Mouse (Mus musculus) embryo, embryonic 10 days (tissue): ENCODE results near the gene 2610028H24Rik.

Source experiments
- DNase-seq: peaks from one replicate; pipeline ENCODE4 v3.0.0-alpha.2; 2015; ENCODE audit warnings: low spot score

2610028H24Rik gene

GRCm38 (mm10) chr10:76448851-76449250 lies at the start of gene 2610028H24Rik:
Gene 2610028H24Rik, plus strand, starts transcription at chr10:76449081.
- no peak for DNase-seq

- DNase-seq: no peak
Measured at GRCm38 (mm10) chr10:76408520-76408919, 40.4 kb upstream of the 2610028H24Rik start.

- DNase-seq: no peak
Measured at GRCm38 (mm10) chr10:76416811-76417210, 32.1 kb upstream of the 2610028H24Rik start.

- DNase-seq: no peak
Measured at GRCm38 (mm10) chr10:76425674-76426073, 23.2 kb upstream of the 2610028H24Rik start.

- no peak for DNase-seq
Measured at GRCm38 (mm10) chr10:76433925-76434324, 15.0 kb upstream of the 2610028H24Rik start.

- no peak for DNase-seq
Measured at GRCm38 (mm10) chr10:76439107-76439890, 9.6 kb upstream of the 2610028H24Rik start.

- no peak for DNase-seq
Measured at GRCm38 (mm10) chr10:76440281-76440680, 8.6 kb upstream of the 2610028H24Rik start, which contains the start of gene AC141477.1. Gene AC141477.1, minus strand, starts transcription at chr10:76440444.

GRCm38 (mm10) chr10:76442178-76443088 lies 6.4 kb upstream of the 2610028H24Rik start, which contains the start of gene Pcnt:
Gene Pcnt, minus strand, starts transcription at chr10:76442786.
- peak; percentile 99 for DNase-seq

- no peak for DNase-seq
Measured at GRCm38 (mm10) chr10:76445996-76446681, 2.7 kb upstream of the 2610028H24Rik start.

- DNase-seq: no peak
Measured at GRCm38 (mm10) chr10:76447406-76448229, 1.3 kb upstream of the 2610028H24Rik start.

- peak; percentile 67 for DNase-seq
Measured at GRCm38 (mm10) chr10:76455289-76455688, 6.4 kb downstream of the 2610028H24Rik start.

- no peak for DNase-seq
Measured at GRCm38 (mm10) chr10:76461255-76461654, 12.4 kb downstream of the 2610028H24Rik start.

- no peak for DNase-seq
Measured at GRCm38 (mm10) chr10:76462312-76462711, 13.4 kb downstream of the 2610028H24Rik start.

GRCm38 (mm10) chr10:76462721-76463120 lies 13.8 kb downstream of the 2610028H24Rik start:
- no peak for DNase-seq

- peak; percentile 92 for DNase-seq
Measured at GRCm38 (mm10) chr10:76468203-76469162, 19.6 kb downstream of the 2610028H24Rik start, which contains the start of the genes Mcm3ap and Ybey. Gene Mcm3ap, plus strand, starts transcription at chr10:76468927. Gene Ybey, minus strand, starts transcription at chr10:76469114.

GRCm38 (mm10) chr10:76473759-76474158 lies 24.9 kb downstream of the 2610028H24Rik start:
- DNase-seq: no peak

GRCm38 (mm10) chr10:76480851-76481250 lies 32.0 kb downstream of the 2610028H24Rik start:
- DNase-seq: no peak

GRCm38 (mm10) chr10:76481480-76481879 lies 32.6 kb downstream of the 2610028H24Rik start:
- DNase-seq: no peak

GRCm38 (mm10) chr10:76486302-76486701 lies 37.4 kb downstream of the 2610028H24Rik start:
- DNase-seq: no peak

GRCm38 (mm10) chr10:76488265-76488664 lies 39.4 kb downstream of the 2610028H24Rik start:
- no peak for DNase-seq
